Mouse (Mus musculus): Measurements from ENCODE around the gene Nucb1. TPM values are rescaled to one million over a fixed set of nuclear protein-coding genes. Genes with fewer than 3 reads are reported as not detected.
A peak's percentile ranks its signal among the peaks of the same experiment; 100 is the strongest.

Gene Nucb1
- polyA plus RNA-seq, 1 experiment from 2014 or later, result 199 TPM

- H3K4me2 ChIP-seq (replicated peaks; ENCODE audit: low read depth, low read length), result no peak overlapping the region
- no peak overlapping the region for H3K9ac ChIP-seq (replicated peaks; ENCODE audit: low read depth, low read length)
- no peaks in the 10 kb centered on the region for H3K4me1 ChIP-seq (ENCODE audit: control insufficient read depth, insufficient read depth, low read length)
- 87% methylated on average over 16 of the region's 16 CpGs for whole genome bisulfite sequencing
- H3K27me3 ChIP-seq (ENCODE audit: control insufficient read depth, insufficient read depth, low read length), result no peaks in the 10 kb centered on the region
- no peaks in the 10 kb centered on the region for H3K36me3 ChIP-seq (ENCODE audit: control insufficient read depth, insufficient read depth, low read length)
- no peak overlapping the region for H3K27ac ChIP-seq (ENCODE audit: low read length)
- no peak for ATAC-seq (ENCODE audit: insufficient number of reproducible peaks, insufficient read depth, low FRiP score, low read depth)
- no peak overlapping the region for H3K4me3 ChIP-seq (ENCODE audit: low read depth, low read length)
- no peaks in the 10 kb centered on the region for H3K9me3 ChIP-seq (ENCODE audit: control insufficient read depth, low read depth, low read length)
These were observed 39.6 kb upstream of the Nucb1 start for GRCm38 (mm10) chr7:45549641-45550436.

GRCm38 (mm10) chr7:45544525-45544924 lies 34.3 kb upstream of the Nucb1 start:
- H3K9me3 ChIP-seq (ENCODE audit: control insufficient read depth, low read depth, low read length), result no peaks in the 10 kb centered on the region
- H3K27me3 ChIP-seq (ENCODE audit: control insufficient read depth, insufficient read depth, low read length), result no peaks in the 10 kb centered on the region
- no peak for ATAC-seq (ENCODE audit: insufficient number of reproducible peaks, insufficient read depth, low FRiP score, low read depth)
- H3K9ac ChIP-seq (replicated peaks; ENCODE audit: low read depth, low read length), result no peak overlapping the region
- 72% methylated on average over 1 of the region's 1 CpGs for WGBS
- H3K36me3 ChIP-seq (ENCODE audit: control insufficient read depth, insufficient read depth, low read length), result no peaks in the 10 kb centered on the region
- no peak overlapping the region for H3K27ac ChIP-seq (ENCODE audit: low read length)
- no peaks in the 10 kb centered on the region for H3K4me1 ChIP-seq (ENCODE audit: control insufficient read depth, insufficient read depth, low read length)
- no peak overlapping the region for H3K4me2 ChIP-seq (replicated peaks; ENCODE audit: low read depth, low read length)
- H3K4me3 ChIP-seq (ENCODE audit: low read depth, low read length), result no peak overlapping the region

- Histone ChIP-seq H3K9ac (replicated peaks; ENCODE audit: low read depth, low read length) (no peak overlapping the region), H3K4me3 (ENCODE audit: low read depth, low read length) (no peak overlapping the region), H3K9me3 (ENCODE audit: control insufficient read depth, low read depth, low read length) (no peaks in the 10 kb centered on the region), H3K36me3 (ENCODE audit: control insufficient read depth, insufficient read depth, low read length) (no peaks in the 10 kb centered on the region), H3K27ac (ENCODE audit: low read length) (no peak overlapping the region), H3K27me3 (ENCODE audit: control insufficient read depth, insufficient read depth, low read length) (no peaks in the 10 kb centered on the region), H3K4me2 (replicated peaks; ENCODE audit: low read depth, low read length) (no peak overlapping the region), H3K4me1 (ENCODE audit: control insufficient read depth, insufficient read depth, low read length) (peaks cover 4% of the 10 kb centered on the region; the same call in 1 of the 2 replicates)
- WGBS, result 67% methylated on average over 2 of the region's 2 CpGs
- ATAC-seq (ENCODE audit: insufficient number of reproducible peaks, insufficient read depth, low FRiP score, low read depth), result no peak
These were observed 30.0 kb upstream of the Nucb1 start for GRCm38 (mm10) chr7:45540213-45540612.

DNA sequence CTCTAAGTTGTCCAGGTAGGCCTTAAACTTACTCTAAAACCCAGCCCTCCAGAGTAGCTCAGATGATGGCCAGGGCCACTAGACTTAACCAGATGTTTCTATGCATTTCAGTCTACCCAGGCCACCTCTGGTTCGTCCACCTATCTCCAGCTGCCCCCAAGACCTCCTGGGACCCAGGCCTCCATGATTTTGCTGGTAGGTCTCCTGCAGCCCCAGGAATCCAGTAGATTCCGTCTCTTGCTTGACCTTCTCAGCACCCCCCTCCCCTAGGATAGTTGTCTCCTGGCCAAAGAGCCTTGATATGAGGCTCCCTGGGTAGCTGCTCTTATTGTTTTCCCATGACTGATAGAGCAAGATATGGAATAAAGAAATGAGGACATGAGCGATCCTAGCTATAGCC lies 28.9 kb upstream of the Nucb1 start:
- Histone ChIP-seq H3K9me3 (ENCODE audit: control insufficient read depth, low read depth, low read length) (no peaks in the 10 kb centered on the region), H3K36me3 (ENCODE audit: control insufficient read depth, insufficient read depth, low read length) (no peaks in the 10 kb centered on the region), H3K27ac (ENCODE audit: low read length) (no peak overlapping the region), H3K9ac (replicated peaks; ENCODE audit: low read depth, low read length) (no peak overlapping the region), H3K4me1 (ENCODE audit: control insufficient read depth, insufficient read depth, low read length) (peaks cover 4% of the 10 kb centered on the region; the same call in 1 of the 2 replicates), H3K4me3 (ENCODE audit: low read depth, low read length) (no peak overlapping the region), H3K27me3 (ENCODE audit: control insufficient read depth, insufficient read depth, low read length) (no peaks in the 10 kb centered on the region), H3K4me2 (replicated peaks; ENCODE audit: low read depth, low read length) (no peak overlapping the region)
- 83% methylated on average over 3 of the region's 3 CpGs for WGBS
- no peak for ATAC-seq (ENCODE audit: insufficient number of reproducible peaks, insufficient read depth, low FRiP score, low read depth)

GRCm38 (mm10) chr7:45538163-45539041 lies 28.2 kb upstream of the Nucb1 start:
- 4% methylated on average over 28 of the region's 29 CpGs for WGBS
- peaks cover 4% of the 10 kb centered on the region; the same call in 1 of the 2 replicates for H3K4me1 ChIP-seq (ENCODE audit: control insufficient read depth, insufficient read depth, low read length)
- peak overlapping the region; percentile 44 for H3K4me3 ChIP-seq (ENCODE audit: low read depth, low read length)
- H3K27me3 ChIP-seq (ENCODE audit: control insufficient read depth, insufficient read depth, low read length), result no peaks in the 10 kb centered on the region
- no peaks in the 10 kb centered on the region for H3K9me3 ChIP-seq (ENCODE audit: control insufficient read depth, low read depth, low read length)
- ATAC-seq (ENCODE audit: insufficient number of reproducible peaks, insufficient read depth, low FRiP score, low read depth), result peak; percentile 70; the same call in 1 of the 2 replicates
- H3K9ac ChIP-seq (replicated peaks; ENCODE audit: low read depth, low read length), result peak overlapping the region; percentile 4; the same call in 1 of the 2 replicates
- H3K36me3 ChIP-seq (ENCODE audit: control insufficient read depth, insufficient read depth, low read length), result no peaks in the 10 kb centered on the region
- H3K27ac ChIP-seq (ENCODE audit: low read length), result no peak overlapping the region
- H3K4me2 ChIP-seq (replicated peaks; ENCODE audit: low read depth, low read length), result peak overlapping the region; percentile 56

- WGBS, result 80% methylated on average over 10 of the region's 10 CpGs
- ATAC-seq (ENCODE audit: insufficient number of reproducible peaks, insufficient read depth, low FRiP score, low read depth), result no peak
These were observed 27.4 kb upstream of the Nucb1 start for GRCm38 (mm10) chr7:45537602-45538001.

GRCm38 (mm10) chr7:45535676-45536075 lies 25.5 kb upstream of the Nucb1 start:
- no peaks in the 10 kb centered on the region for H3K36me3 ChIP-seq (ENCODE audit: control insufficient read depth, insufficient read depth, low read length)
- WGBS, result 77% methylated on average over 1 of the region's 1 CpGs
- ATAC-seq (ENCODE audit: insufficient number of reproducible peaks, insufficient read depth, low FRiP score, low read depth), result no peak

More at GRCm38 (mm10) chr7:45537602-45538001, 27.4 kb upstream of the Nucb1 start:
- Histone ChIP-seq H3K4me2 (replicated peaks; ENCODE audit: low read depth, low read length) (peak overlapping the region; percentile 56), H3K27me3 (ENCODE audit: control insufficient read depth, insufficient read depth, low read length) (no peaks in the 10 kb centered on the region), H3K4me3 (ENCODE audit: low read depth, low read length) (peak overlapping the region; percentile 44; the same call in 1 of the 2 replicates), H3K27ac (ENCODE audit: low read length) (no peak overlapping the region), H3K9me3 (ENCODE audit: control insufficient read depth, low read depth, low read length) (no peaks in the 10 kb centered on the region), H3K4me1 (ENCODE audit: control insufficient read depth, insufficient read depth, low read length) (peaks cover 4% of the 10 kb centered on the region; the same call in 1 of the 2 replicates), H3K36me3 (ENCODE audit: control insufficient read depth, insufficient read depth, low read length) (no peaks in the 10 kb centered on the region), H3K9ac (replicated peaks; ENCODE audit: low read depth, low read length) (peak overlapping the region; percentile 4; the same call in 1 of the 2 replicates)

DNA sequence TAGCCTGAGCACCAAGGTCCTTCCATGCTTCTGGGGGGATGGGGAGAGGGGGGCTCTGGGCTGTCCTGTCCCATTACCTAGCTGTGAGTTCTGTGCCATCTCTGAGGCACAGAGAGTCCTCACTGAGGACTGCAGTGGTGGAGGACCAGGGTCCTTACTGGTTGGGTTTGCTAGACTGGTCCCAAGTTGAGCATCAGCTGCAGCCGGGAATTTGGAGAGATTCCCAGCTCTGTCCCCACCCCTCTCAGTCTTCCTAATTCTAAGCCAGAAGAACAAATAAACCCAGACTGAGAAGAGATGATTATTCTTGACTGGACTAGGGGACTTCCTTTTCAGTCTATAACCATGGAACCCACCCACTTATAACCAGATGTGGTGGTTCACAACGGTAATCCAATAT lies 20.4 kb upstream of the Nucb1 start:
- Histone ChIP-seq H3K4me3 (ENCODE audit: low read depth, low read length) (no peak overlapping the region), H3K9me3 (ENCODE audit: control insufficient read depth, low read depth, low read length) (no peaks in the 10 kb centered on the region), H3K36me3 (ENCODE audit: control insufficient read depth, insufficient read depth, low read length) (no peaks in the 10 kb centered on the region), H3K4me2 (replicated peaks; ENCODE audit: low read depth, low read length) (no peak overlapping the region), H3K27ac (ENCODE audit: low read length) (no peak overlapping the region), H3K9ac (replicated peaks; ENCODE audit: low read depth, low read length) (no peak overlapping the region), H3K4me1 (ENCODE audit: control insufficient read depth, insufficient read depth, low read length) (peaks cover 14% of the 10 kb centered on the region), H3K27me3 (ENCODE audit: control insufficient read depth, insufficient read depth, low read length) (no peaks in the 10 kb centered on the region)
- WGBS, result 47% methylated on average over 2 of the region's 2 CpGs
- no peak for ATAC-seq (ENCODE audit: insufficient number of reproducible peaks, insufficient read depth, low FRiP score, low read depth)

More at GRCm38 (mm10) chr7:45535676-45536075, 25.5 kb upstream of the Nucb1 start:
- H3K9me3 ChIP-seq (ENCODE audit: control insufficient read depth, low read depth, low read length), result no peaks in the 10 kb centered on the region
- no peak overlapping the region for H3K4me2 ChIP-seq (replicated peaks; ENCODE audit: low read depth, low read length)
- peaks cover 4% of the 10 kb centered on the region; the same call in 1 of the 2 replicates for H3K4me1 ChIP-seq (ENCODE audit: control insufficient read depth, insufficient read depth, low read length)
- H3K27ac ChIP-seq (ENCODE audit: low read length), result no peak overlapping the region
- no peak overlapping the region for H3K9ac ChIP-seq (replicated peaks; ENCODE audit: low read depth, low read length)
- no peak overlapping the region for H3K4me3 ChIP-seq (ENCODE audit: low read depth, low read length)
- H3K27me3 ChIP-seq (ENCODE audit: control insufficient read depth, insufficient read depth, low read length), result no peaks in the 10 kb centered on the region

Measured in stomach, embryonic 14.5 days (tissue).